Mouse (Mus musculus): ENCODE results near the gene Ankrd9. TPM values are rescaled to one million over a fixed set of nuclear protein-coding genes. Genes with fewer than 3 reads are reported as not detected.

The Ankrd9 gene
- polyA plus RNA-seq (2012): 11.8 and 12.2 TPM in 2 replicates

DNA sequence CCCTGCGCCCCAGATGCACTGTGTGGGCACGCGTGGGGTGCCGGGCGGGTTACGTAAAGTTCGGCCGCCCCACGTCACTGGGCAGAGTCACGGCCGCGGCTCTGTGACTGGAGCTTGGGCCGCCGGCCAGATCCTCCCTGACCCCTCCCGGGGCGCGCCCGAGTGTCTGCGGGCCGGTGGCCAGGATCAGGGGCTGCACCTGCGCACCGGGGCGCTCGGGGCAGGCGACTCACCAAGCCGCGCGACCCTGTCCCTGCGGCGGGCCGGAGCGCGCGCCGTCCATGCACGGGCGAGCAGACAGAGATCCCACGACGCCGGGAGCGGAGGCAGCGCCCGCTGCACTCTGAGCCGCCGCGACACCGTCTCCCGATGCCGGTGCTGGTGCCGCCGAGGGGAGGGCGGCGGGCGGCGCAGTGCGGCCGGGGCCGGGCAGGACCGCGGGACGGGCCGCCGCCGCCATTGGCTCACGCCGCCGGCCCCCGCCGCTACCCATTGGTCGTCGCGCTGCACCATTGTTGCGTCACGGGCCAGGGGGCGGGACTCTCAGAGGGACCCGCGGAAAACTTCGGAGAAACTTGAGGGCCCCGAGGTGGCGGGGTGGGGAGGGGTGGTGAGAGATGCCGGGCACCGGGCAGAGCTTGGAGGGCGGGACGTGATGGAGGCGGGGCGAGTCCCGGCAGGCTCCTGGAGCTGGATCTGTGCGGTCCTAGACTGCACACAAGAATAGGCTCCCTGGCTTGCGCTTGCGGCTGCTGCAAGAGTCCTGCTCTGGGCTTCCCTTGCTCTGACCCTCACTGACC is at the start of gene Ankrd9:
TSS of gene Ankrd9 (minus strand) at position 434 of the 800 bp plus-strand sequence.
- no peak for TF ChIP-seq GATA1 (IDR thresholded peaks at IDR 0.05; ENCODE audit: low read length)
- no peak for TF ChIP-seq TAL1 (IDR thresholded peaks at IDR 0.05; ENCODE audit: low read length)
- Histone ChIP-seq H3K36me3 (ENCODE audit: control insufficient read depth) (peaks cover 47% of the 10 kb centered on the region), H3K4me3 (replicated peaks) (peak within 1 kb of the TSS; percentile 81), H3K9me3 (ENCODE audit: control insufficient read depth, low read length) (peaks cover 9% of the 10 kb centered on the region), H3K4me1 (ENCODE audit: control insufficient read depth) (peaks cover 71% of the 10 kb centered on the region), H3K27me3 (ENCODE audit: control insufficient read depth) (peaks cover 5% of the 10 kb centered on the region; the same call in 1 of the 2 replicates)

DNA sequence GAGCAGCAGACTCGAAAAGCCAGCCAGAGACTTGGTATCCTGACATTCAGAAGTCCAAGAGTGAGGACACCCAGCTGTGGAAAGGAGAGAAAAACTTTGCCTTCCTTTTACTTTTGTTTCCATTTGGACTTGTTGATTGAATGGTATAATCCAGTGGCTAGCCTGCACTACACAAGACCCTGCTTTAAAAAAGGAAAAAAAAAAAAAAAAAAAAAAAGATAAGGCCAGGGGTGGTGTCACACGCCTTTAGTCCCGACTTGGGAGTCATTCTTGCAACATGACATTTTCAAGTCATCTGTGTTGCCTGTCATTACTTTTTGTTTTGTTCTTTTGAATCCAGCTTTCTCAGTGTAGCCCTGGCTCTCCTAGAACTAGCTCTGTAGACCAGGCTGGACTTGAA is 42.7 kb upstream of the Ankrd9 start:
- Histone ChIP-seq H3K36me3 (ENCODE audit: control insufficient read depth) (no peaks in the 10 kb centered on the region), H3K9me3 (ENCODE audit: control insufficient read depth, low read length) (no peaks in the 10 kb centered on the region), H3K4me3 (replicated peaks) (no peak overlapping the region), H3K4me1 (ENCODE audit: control insufficient read depth) (peaks cover 9% of the 10 kb centered on the region), H3K27me3 (ENCODE audit: control insufficient read depth) (no peaks in the 10 kb centered on the region)
- TF ChIP-seq TAL1 (IDR thresholded peaks at IDR 0.05; ENCODE audit: low read length): no peak
- TF ChIP-seq GATA1 (IDR thresholded peaks at IDR 0.05; ENCODE audit: low read length): no peak

DNA sequence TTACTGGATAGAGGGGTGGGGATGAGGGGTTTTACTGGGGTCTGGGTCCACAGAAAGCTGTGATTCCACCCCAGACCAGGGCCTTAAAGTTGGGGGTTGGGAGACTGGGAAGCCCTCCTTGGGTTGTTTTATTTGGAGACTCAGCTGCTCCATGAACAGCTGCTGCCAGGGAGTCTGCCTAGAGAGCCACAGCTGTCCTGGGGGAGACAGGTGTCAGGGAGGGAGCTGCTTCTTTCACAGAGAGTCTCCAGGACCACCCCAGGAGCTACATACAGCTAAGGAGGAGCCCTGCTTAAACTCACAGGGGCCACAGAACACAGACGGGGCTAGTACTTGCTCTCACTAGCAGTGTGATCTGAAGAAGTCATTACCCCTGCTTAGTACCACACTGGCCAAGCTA is 42.3 kb upstream of the Ankrd9 start:
- H3K36me3 ChIP-seq (ENCODE audit: control insufficient read depth): no peaks in the 10 kb centered on the region

DNA sequence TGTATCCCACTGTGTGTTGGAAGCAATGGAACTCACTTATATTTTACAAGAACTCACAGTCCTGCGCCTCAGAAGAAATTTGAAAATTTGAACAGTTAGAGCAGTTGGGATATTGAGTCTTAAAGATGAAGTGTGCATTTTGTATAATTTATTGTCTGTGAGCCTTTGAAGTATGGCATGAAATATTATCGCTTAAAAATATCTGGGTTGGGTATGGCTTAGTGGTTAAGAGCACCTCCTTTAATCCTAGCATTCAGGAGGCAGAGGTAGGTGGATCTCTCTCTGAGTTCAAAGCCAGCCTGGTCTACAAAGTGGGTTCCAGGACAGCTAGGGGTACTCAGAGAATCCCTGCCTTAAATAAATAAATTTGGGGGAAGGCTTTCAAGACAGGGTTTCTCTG is 40.2 kb upstream of the Ankrd9 start:
- TF ChIP-seq GATA1 (IDR thresholded peaks at IDR 0.05; ENCODE audit: low read length) (no peak), TAL1 (IDR thresholded peaks at IDR 0.05; ENCODE audit: low read length) (no peak)
- Histone ChIP-seq H3K27me3 (ENCODE audit: control insufficient read depth) (no peaks in the 10 kb centered on the region), H3K36me3 (ENCODE audit: control insufficient read depth) (no peaks in the 10 kb centered on the region), H3K9me3 (ENCODE audit: control insufficient read depth, low read length) (no peaks in the 10 kb centered on the region), H3K4me3 (replicated peaks) (no peak overlapping the region), H3K4me1 (ENCODE audit: control insufficient read depth) (peaks cover 8% of the 10 kb centered on the region)

More for the DNA sequence above, 42.3 kb upstream of the Ankrd9 start:
- no peak for TF ChIP-seq TAL1 (IDR thresholded peaks at IDR 0.05; ENCODE audit: low read length)
- TF ChIP-seq GATA1 (IDR thresholded peaks at IDR 0.05; ENCODE audit: low read length): no peak
- H3K4me3 ChIP-seq (replicated peaks): no peak overlapping the region
- no peaks in the 10 kb centered on the region for H3K9me3 ChIP-seq (ENCODE audit: control insufficient read depth, low read length)
- no peaks in the 10 kb centered on the region for H3K27me3 ChIP-seq (ENCODE audit: control insufficient read depth)
- H3K4me1 ChIP-seq (ENCODE audit: control insufficient read depth): peaks cover 8% of the 10 kb centered on the region

GRCm38 (mm10) chr12:111018068-111018467 is 39.2 kb upstream of the Ankrd9 start:
- no peaks in the 10 kb centered on the region for H3K27me3 ChIP-seq (ENCODE audit: control insufficient read depth)
- H3K4me1 ChIP-seq (ENCODE audit: control insufficient read depth): peaks cover 8% of the 10 kb centered on the region
- H3K4me3 ChIP-seq (replicated peaks): no peak overlapping the region
- no peak for TF ChIP-seq GATA1 (IDR thresholded peaks at IDR 0.05; ENCODE audit: low read length)
- TF ChIP-seq TAL1 (IDR thresholded peaks at IDR 0.05; ENCODE audit: low read length): no peak
- no peaks in the 10 kb centered on the region for H3K36me3 ChIP-seq (ENCODE audit: control insufficient read depth)
- no peaks in the 10 kb centered on the region for H3K9me3 ChIP-seq (ENCODE audit: control insufficient read depth, low read length)

DNA sequence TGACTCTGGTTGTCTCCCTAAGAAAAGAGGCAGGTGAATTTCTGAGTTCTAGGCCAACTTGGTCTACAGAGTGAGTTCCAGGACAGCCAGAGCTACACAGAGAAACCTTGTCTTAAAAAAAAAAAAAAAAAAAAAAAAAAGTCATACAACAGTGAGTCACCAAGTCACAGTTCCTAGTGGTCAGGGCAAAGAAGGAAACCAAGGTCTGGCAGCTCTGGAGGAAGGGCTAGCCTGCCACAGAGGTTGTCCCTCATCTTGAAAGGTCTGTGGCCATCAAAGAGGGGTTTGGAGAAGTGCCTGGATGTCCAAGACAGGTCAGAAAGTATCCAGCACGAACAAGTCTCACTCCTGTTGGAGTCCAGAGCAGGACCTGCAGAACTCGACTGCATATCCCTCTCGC is 38.0 kb upstream of the Ankrd9 start:
- Histone ChIP-seq H3K4me3 (replicated peaks) (no peak overlapping the region), H3K27me3 (ENCODE audit: control insufficient read depth) (no peaks in the 10 kb centered on the region), H3K4me1 (ENCODE audit: control insufficient read depth) (peaks cover 14% of the 10 kb centered on the region), H3K36me3 (ENCODE audit: control insufficient read depth) (no peaks in the 10 kb centered on the region), H3K9me3 (ENCODE audit: control insufficient read depth, low read length) (no peaks in the 10 kb centered on the region; the same call in 1 of the 2 replicates)
- TF ChIP-seq GATA1 (IDR thresholded peaks at IDR 0.05; ENCODE audit: low read length): no peak
- no peak for TF ChIP-seq TAL1 (IDR thresholded peaks at IDR 0.05; ENCODE audit: low read length)

- Histone ChIP-seq H3K9me3 (ENCODE audit: control insufficient read depth, low read length) (no peaks in the 10 kb centered on the region; the same call in 1 of the 2 replicates), H3K27me3 (ENCODE audit: control insufficient read depth) (no peaks in the 10 kb centered on the region), H3K36me3 (ENCODE audit: control insufficient read depth) (no peaks in the 10 kb centered on the region), H3K4me3 (replicated peaks) (no peak overlapping the region), H3K4me1 (ENCODE audit: control insufficient read depth) (peaks cover 61% of the 10 kb centered on the region)
- no peak for TF ChIP-seq TAL1 (IDR thresholded peaks at IDR 0.05; ENCODE audit: low read length)
- TF ChIP-seq GATA1 (IDR thresholded peaks at IDR 0.05; ENCODE audit: low read length): no peak
Observed at GRCm38 (mm10) chr12:111009615-111010257, 30.9 kb upstream of the Ankrd9 start.

DNA sequence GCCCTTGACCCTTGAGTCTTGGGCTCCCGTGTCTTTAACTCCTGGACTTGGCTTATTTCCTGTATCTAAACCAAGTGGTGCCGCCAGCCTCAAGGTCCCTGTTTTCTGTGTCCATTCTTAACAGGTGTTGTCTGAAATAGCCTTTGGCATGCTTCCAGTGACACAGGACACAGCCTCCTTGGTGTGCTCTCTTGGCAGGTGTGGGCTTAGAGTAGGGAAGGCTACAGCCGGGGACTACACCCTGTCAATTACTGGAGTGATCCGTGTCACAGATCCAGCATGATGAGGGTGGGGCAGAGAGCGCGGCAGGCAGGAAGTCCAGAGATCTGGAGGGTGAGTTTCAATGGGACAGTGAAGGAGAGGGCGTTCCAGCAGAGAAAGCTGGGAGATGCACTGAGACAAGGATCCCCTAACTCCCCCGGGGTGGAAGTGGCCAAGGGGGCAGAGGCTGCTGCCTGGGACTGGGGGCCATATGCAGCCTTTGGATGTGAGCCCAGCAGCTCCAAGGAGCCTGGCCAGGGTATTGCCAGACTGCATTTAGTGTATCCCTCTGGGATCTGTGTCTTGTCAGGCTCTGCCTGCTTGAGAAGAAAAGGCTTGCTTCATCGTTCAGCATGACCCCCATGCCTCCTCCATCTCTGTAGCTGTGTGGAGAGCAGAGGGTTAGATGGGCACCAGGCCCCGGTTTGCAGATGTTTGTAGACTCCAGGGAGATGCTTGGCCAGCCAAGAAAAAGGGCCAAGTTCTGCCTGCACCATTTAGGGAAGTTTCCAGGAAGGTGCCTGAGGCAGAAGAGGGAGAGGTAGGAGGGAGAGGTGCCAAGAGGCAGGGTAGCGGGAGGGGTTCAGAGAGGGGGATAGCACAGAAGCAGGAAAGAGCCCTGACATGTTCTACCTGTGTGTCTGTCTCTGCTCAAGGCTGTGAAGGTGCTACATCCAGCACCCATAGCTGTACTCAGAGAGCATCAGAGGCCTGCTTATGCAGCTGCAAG is 30.0 kb upstream of the Ankrd9 start:
- Histone ChIP-seq H3K27me3 (ENCODE audit: control insufficient read depth) (no peaks in the 10 kb centered on the region), H3K4me1 (ENCODE audit: control insufficient read depth) (peaks cover 67% of the 10 kb centered on the region), H3K9me3 (ENCODE audit: control insufficient read depth, low read length) (no peaks in the 10 kb centered on the region; the same call in 1 of the 2 replicates), H3K4me3 (replicated peaks) (no peak overlapping the region), H3K36me3 (ENCODE audit: control insufficient read depth) (no peaks in the 10 kb centered on the region)
- TF ChIP-seq TAL1 (IDR thresholded peaks at IDR 0.05; ENCODE audit: low read length): no peak
- no peak for TF ChIP-seq GATA1 (IDR thresholded peaks at IDR 0.05; ENCODE audit: low read length)

All from erythroblast, embryonic 14.5 days (primary cell).